Mouse (Mus musculus): ENCODE data around the gene Wnt11. TPM values are rescaled to one million over a fixed set of nuclear protein-coding genes. Genes with fewer than 3 reads are reported as not detected.

Gene Wnt11
- polyA plus RNA-seq, 1 experiment from 2014 or later = 14.7 TPM

DNA sequence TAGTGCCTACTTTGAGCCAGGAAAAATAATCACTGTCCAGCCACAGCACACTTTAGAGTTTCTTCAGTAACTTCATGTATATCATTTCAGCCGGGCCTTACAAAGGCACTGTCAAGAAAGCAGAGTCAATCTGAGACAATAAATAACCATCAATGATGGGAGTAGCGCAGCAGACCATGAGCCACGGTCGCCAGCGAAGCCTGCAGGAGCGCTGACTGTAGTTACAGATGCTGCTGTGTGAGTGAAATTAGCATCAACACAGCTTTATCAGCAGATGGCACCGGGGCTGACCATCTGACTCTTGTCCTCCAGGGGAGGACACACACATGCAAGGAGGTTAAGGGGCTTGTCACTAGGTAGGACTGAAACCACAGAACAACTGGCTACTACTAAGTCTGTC is 54.3 kb downstream of the Wnt11 start:
- Histone ChIP-seq H3K27me3 (ENCODE audit: control insufficient read depth, insufficient read depth, low read length) (no peaks in the 10 kb centered on the region), H3K4me1 (ENCODE audit: control insufficient read depth in 2 of 2, insufficient read depth in 2 of 2, low read length in 2 of 2) (peaks cover 0 to 1% of the 10 kb centered on the region in 2 experiments; a peak in 3 of 4 replicates), H3K9ac (ENCODE audit: low read length) (no peak overlapping the region), H3K4me3 (ENCODE audit: control insufficient read depth in 1 of 2, insufficient read depth in 1 of 2, low read depth in 1 of 2, low read length in 2 of 2) (no peak overlapping the region), H3K4me2 (ENCODE audit: low read length) (no peak overlapping the region), H3K9me3 (ENCODE audit: control insufficient read depth, low read length) (no peaks in the 10 kb centered on the region), H3K36me3 (ENCODE audit: control insufficient read depth, insufficient read depth, low read length) (peaks cover 21% of the 10 kb centered on the region), H3K27ac (replicated peaks in 1 of 2; ENCODE audit: control insufficient read depth in 1 of 2, insufficient read depth in 1 of 2, low read depth in 2 of 2, low read length in 2 of 2) (no peak overlapping the region)
- WGBS = 74% methylated on average over 7 of the region's 7 CpGs
- no peak for ATAC-seq (ENCODE audit: insufficient number of reproducible peaks, insufficient read depth, low FRiP score, low read depth)

GRCm38 (mm10) chr7:98893144-98893543 is 58.2 kb downstream of the Wnt11 start:
- no peak overlapping the region for H3K27ac ChIP-seq (replicated peaks in 1 of 2; ENCODE audit: control insufficient read depth in 1 of 2, insufficient read depth in 1 of 2, low read depth in 2 of 2, low read length in 2 of 2)
- peaks cover 17 to 25% of the 10 kb centered on the region in 2 experiments for H3K4me1 ChIP-seq (ENCODE audit: control insufficient read depth in 2 of 2, insufficient read depth in 2 of 2, low read length in 2 of 2)
- no peaks in the 10 kb centered on the region for H3K27me3 ChIP-seq (ENCODE audit: control insufficient read depth, insufficient read depth, low read length)
- no peak overlapping the region for H3K4me2 ChIP-seq (ENCODE audit: low read length)
- no peak overlapping the region for H3K9ac ChIP-seq (ENCODE audit: low read length)
- H3K4me3 ChIP-seq (ENCODE audit: control insufficient read depth in 1 of 2, insufficient read depth in 1 of 2, low read depth in 1 of 2, low read length in 2 of 2) = no peak overlapping the region
- WGBS = 90% methylated on average over 5 of the region's 5 CpGs
- no peak for ATAC-seq (ENCODE audit: insufficient number of reproducible peaks, insufficient read depth, low FRiP score, low read depth)
- H3K9me3 ChIP-seq (ENCODE audit: control insufficient read depth, low read length) = no peaks in the 10 kb centered on the region
- peaks cover 3% of the 10 kb centered on the region for H3K36me3 ChIP-seq (ENCODE audit: control insufficient read depth, insufficient read depth, low read length)

DNA sequence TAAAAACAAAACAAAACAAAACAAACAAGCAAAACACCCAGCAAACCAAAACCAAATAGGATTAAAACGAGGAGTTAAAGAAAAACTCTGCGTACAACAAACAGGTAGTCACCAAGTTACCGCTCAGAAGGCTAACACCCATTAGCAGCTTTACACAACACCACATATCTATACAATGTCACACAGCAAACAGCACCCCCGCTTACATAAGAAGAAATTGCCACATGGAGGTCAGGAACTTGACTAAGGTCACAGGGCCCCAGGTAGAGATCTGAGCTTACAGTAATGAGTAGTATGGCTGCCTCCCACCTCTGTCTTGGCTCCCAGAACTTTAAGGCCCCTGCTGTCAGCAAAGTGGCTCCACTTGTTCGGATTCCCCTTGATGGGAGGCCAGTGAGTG is 59.4 kb downstream of the Wnt11 start:
- no peaks in the 10 kb centered on the region for H3K9me3 ChIP-seq (ENCODE audit: control insufficient read depth, low read length)
- WGBS = 85% methylated on average over 5 of the region's 5 CpGs
- peaks cover 17 to 27% of the 10 kb centered on the region in 2 experiments for H3K4me1 ChIP-seq (ENCODE audit: control insufficient read depth in 2 of 2, insufficient read depth in 2 of 2, low read length in 2 of 2)
- H3K4me2 ChIP-seq (ENCODE audit: low read length) = no peak overlapping the region
- H3K9ac ChIP-seq (ENCODE audit: low read length) = no peak overlapping the region
- H3K36me3 ChIP-seq (ENCODE audit: control insufficient read depth, insufficient read depth, low read length) = no peaks in the 10 kb centered on the region
- H3K27me3 ChIP-seq (ENCODE audit: control insufficient read depth, insufficient read depth, low read length) = no peaks in the 10 kb centered on the region
- peak overlapping the region; percentile 53 to 56 for H3K27ac ChIP-seq (replicated peaks in 1 of 2; ENCODE audit: control insufficient read depth in 1 of 2, insufficient read depth in 1 of 2, low read depth in 2 of 2, low read length in 2 of 2)
- ATAC-seq (ENCODE audit: insufficient number of reproducible peaks, insufficient read depth, low FRiP score, low read depth) = no peak
- no peak overlapping the region for H3K4me3 ChIP-seq (ENCODE audit: control insufficient read depth in 1 of 2, insufficient read depth in 1 of 2, low read depth in 1 of 2, low read length in 2 of 2)

DNA sequence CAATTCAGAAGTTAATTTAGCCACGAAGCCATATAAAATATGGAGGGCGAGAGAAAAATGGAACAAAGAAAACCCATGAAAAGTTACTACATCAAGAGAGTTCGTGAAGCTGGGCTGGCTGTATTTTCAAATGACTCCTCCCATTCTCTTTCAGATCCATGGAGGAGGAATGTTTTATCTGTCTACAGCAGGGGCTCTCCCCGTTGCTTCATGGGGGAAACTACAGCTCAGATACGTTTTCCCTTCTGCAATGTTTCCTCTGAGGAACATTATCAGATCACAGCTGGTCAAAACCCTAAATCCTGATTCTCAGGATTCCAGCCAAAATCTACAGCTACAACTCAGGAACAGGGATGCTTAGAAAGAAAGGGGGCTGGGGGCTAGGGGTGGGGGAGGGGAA is 59.9 kb downstream of the Wnt11 start:
- no peak for ATAC-seq (ENCODE audit: insufficient number of reproducible peaks, insufficient read depth, low FRiP score, low read depth)
- H3K4me1 ChIP-seq (ENCODE audit: control insufficient read depth in 2 of 2, insufficient read depth in 2 of 2, low read length in 2 of 2) = peaks cover 17 to 30% of the 10 kb centered on the region in 2 experiments
- H3K27ac ChIP-seq (replicated peaks in 1 of 2; ENCODE audit: control insufficient read depth in 1 of 2, insufficient read depth in 1 of 2, low read depth in 2 of 2, low read length in 2 of 2) = peak overlapping the region; percentile 53 to 56
- H3K4me2 ChIP-seq (ENCODE audit: low read length) = peak overlapping the region; percentile 45
- H3K9me3 ChIP-seq (ENCODE audit: control insufficient read depth, low read length) = no peaks in the 10 kb centered on the region
- H3K9ac ChIP-seq (ENCODE audit: low read length) = peak overlapping the region; percentile 54
- no peak overlapping the region for H3K4me3 ChIP-seq (ENCODE audit: control insufficient read depth in 1 of 2, insufficient read depth in 1 of 2, low read depth in 1 of 2, low read length in 2 of 2)
- WGBS = 34% methylated on average over 5 of the region's 5 CpGs
- H3K36me3 ChIP-seq (ENCODE audit: control insufficient read depth, insufficient read depth, low read length) = no peaks in the 10 kb centered on the region
- H3K27me3 ChIP-seq (ENCODE audit: control insufficient read depth, insufficient read depth, low read length) = no peaks in the 10 kb centered on the region

DNA sequence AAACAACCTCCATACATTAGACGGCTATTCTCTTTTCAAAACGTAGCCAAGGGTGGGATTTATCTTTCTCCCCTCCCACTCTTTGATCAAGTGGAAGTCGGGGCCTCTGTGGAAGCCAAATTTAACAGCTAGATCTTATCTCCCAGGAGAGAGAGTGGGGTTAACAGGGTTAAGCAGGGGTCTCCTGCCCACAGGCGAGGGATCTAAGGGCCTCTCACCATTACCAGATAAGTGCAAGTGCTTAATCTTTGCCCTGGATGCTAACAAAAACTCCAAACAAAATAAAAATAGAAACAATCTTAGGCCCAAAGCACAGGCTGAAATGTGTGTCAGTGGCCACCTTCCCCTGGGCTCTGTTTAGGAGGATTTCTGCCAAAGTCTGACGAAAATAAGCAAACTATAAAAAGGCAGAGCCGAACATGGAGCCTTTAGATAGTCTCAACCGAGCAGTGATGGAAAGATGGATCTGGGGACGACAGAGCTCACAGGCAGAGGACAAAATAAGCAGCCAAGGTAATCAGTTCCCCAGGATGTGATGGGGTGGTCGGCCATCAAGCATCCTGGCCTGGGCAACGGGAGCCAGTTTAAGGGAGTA is 60.7 kb downstream of the Wnt11 start:
- Histone ChIP-seq H3K27ac (replicated peaks in 1 of 2; ENCODE audit: control insufficient read depth in 1 of 2, insufficient read depth in 1 of 2, low read depth in 2 of 2, low read length in 2 of 2) (peak overlapping the region; percentile 56 to 69), H3K36me3 (ENCODE audit: control insufficient read depth, insufficient read depth, low read length) (no peaks in the 10 kb centered on the region), H3K4me1 (ENCODE audit: control insufficient read depth in 2 of 2, insufficient read depth in 2 of 2, low read length in 2 of 2) (peaks cover 17 to 37% of the 10 kb centered on the region in 2 experiments), H3K4me3 (ENCODE audit: control insufficient read depth in 1 of 2, insufficient read depth in 1 of 2, low read depth in 1 of 2, low read length in 2 of 2) (no peak overlapping the region), H3K4me2 (ENCODE audit: low read length) (peak overlapping the region; percentile 45), H3K27me3 (ENCODE audit: control insufficient read depth, insufficient read depth, low read length) (no peaks in the 10 kb centered on the region), H3K9ac (ENCODE audit: low read length) (peak overlapping the region; percentile 54), H3K9me3 (ENCODE audit: control insufficient read depth, low read length) (no peaks in the 10 kb centered on the region)
- ATAC-seq (ENCODE audit: insufficient number of reproducible peaks, insufficient read depth, low FRiP score, low read depth) = 0 out of 2 replicates have a peak, but pooled peaks have one; percentile 22
- WGBS = 4% methylated on average over 10 of the region's 10 CpGs

DNA sequence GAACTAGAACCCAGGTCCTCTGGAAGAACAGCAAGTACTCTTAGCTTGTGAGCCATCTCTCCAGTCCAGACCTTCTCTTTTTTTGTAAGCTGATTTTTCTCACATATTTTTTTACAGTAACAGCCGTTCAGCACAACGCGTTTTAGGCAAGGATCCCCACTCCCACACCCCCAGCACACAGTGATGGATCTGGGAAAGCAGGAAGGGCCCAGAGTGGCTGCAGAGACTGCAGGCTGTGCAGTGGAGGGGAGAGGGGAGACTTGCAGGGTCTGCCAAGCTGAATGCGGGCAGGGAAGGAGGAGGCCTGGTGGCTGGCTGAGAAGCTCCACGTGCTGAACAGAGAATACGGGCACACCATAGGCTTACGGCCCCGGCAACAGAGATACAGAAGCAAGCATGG is 62.4 kb downstream of the Wnt11 start:
- ATAC-seq (ENCODE audit: insufficient number of reproducible peaks, insufficient read depth, low FRiP score, low read depth) = no peak
- peaks cover 17 to 37% of the 10 kb centered on the region in 2 experiments for H3K4me1 ChIP-seq (ENCODE audit: control insufficient read depth in 2 of 2, insufficient read depth in 2 of 2, low read length in 2 of 2)
- 93% methylated on average over 8 of the region's 8 CpGs for WGBS

DNA sequence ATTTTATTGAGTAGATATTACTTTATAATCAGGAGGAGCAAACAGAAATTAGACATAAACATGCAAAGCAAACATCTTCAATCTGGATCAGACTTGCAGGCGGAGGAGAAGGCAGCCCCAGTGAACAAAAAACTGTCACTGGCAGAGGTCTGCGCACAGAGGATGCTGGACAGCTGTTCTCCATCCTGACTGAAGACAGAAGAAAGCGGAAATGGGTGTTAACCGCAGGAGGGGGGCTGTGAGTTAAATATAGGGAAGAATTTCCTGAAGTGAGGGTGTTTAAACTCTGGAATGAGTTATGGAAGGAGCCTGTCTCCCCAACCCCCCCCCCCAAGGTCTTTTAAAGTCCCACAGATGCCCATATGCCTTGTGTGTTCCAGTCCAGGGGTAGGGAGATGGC is 64.9 kb downstream of the Wnt11 start:
- Histone ChIP-seq H3K27me3 (ENCODE audit: control insufficient read depth, insufficient read depth, low read length) (no peaks in the 10 kb centered on the region), H3K4me3 (ENCODE audit: control insufficient read depth in 1 of 2, insufficient read depth in 1 of 2, low read depth in 1 of 2, low read length in 2 of 2) (no peak overlapping the region), H3K4me1 (ENCODE audit: control insufficient read depth in 2 of 2, insufficient read depth in 2 of 2, low read length in 2 of 2) (peaks cover 18 to 37% of the 10 kb centered on the region in 2 experiments), H3K27ac (replicated peaks in 1 of 2; ENCODE audit: control insufficient read depth in 1 of 2, insufficient read depth in 1 of 2, low read depth in 2 of 2, low read length in 2 of 2) (peak overlapping the region in 1 of 2 experiments; percentile 47; a peak in 2 of 4 replicates), H3K4me2 (ENCODE audit: low read length) (no peak overlapping the region), H3K9ac (ENCODE audit: low read length) (0 out of 2 replicates have a peak overlapping the region, but pooled peaks have one; percentile 21), H3K36me3 (ENCODE audit: control insufficient read depth, insufficient read depth, low read length) (no peaks in the 10 kb centered on the region), H3K9me3 (ENCODE audit: control insufficient read depth, low read length) (no peaks in the 10 kb centered on the region)
- 54% methylated on average over 4 of the region's 4 CpGs for WGBS
- no peak for ATAC-seq (ENCODE audit: insufficient number of reproducible peaks, insufficient read depth, low FRiP score, low read depth)

More for the DNA sequence above, 62.4 kb downstream of the Wnt11 start:
- no peak overlapping the region for H3K9ac ChIP-seq (ENCODE audit: low read length)
- H3K9me3 ChIP-seq (ENCODE audit: control insufficient read depth, low read length) = no peaks in the 10 kb centered on the region
- no peak overlapping the region for H3K4me2 ChIP-seq (ENCODE audit: low read length)
- no peak overlapping the region for H3K27ac ChIP-seq (replicated peaks in 1 of 2; ENCODE audit: control insufficient read depth in 1 of 2, insufficient read depth in 1 of 2, low read depth in 2 of 2, low read length in 2 of 2)
- no peaks in the 10 kb centered on the region for H3K27me3 ChIP-seq (ENCODE audit: control insufficient read depth, insufficient read depth, low read length)
- H3K4me3 ChIP-seq (ENCODE audit: control insufficient read depth in 1 of 2, insufficient read depth in 1 of 2, low read depth in 1 of 2, low read length in 2 of 2) = no peak overlapping the region
- H3K36me3 ChIP-seq (ENCODE audit: control insufficient read depth, insufficient read depth, low read length) = no peaks in the 10 kb centered on the region

DNA sequence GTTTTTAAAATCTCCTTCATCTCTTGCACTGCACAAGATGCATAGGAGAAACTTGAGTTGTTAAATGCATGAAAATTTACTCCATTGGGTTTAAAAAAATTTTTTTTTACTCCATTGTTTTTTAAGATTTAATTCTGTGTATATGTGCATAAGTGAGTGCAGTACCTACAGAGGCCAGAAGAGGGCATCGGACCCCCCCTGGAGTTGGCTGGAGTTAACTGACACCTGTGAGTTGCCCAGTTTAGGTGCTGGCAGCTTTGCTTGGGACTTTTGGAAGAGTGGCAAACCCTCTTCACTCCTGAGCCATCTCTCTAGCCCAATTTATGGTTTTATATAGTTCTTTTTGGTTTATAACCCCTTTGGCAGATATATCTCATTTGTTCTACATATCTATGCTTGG is 66.2 kb downstream of the Wnt11 start:
- Histone ChIP-seq H3K4me3 (ENCODE audit: control insufficient read depth in 1 of 2, insufficient read depth in 1 of 2, low read depth in 1 of 2, low read length in 2 of 2) (no peak overlapping the region), H3K4me2 (ENCODE audit: low read length) (no peak overlapping the region), H3K4me1 (ENCODE audit: control insufficient read depth in 2 of 2, insufficient read depth in 2 of 2, low read length in 2 of 2) (peaks cover 11 to 35% of the 10 kb centered on the region in 2 experiments), H3K27me3 (ENCODE audit: control insufficient read depth, insufficient read depth, low read length) (no peaks in the 10 kb centered on the region), H3K9ac (ENCODE audit: low read length) (no peak overlapping the region), H3K9me3 (ENCODE audit: control insufficient read depth, low read length) (no peaks in the 10 kb centered on the region), H3K36me3 (ENCODE audit: control insufficient read depth, insufficient read depth, low read length) (no peaks in the 10 kb centered on the region), H3K27ac (replicated peaks in 1 of 2; ENCODE audit: control insufficient read depth in 1 of 2, insufficient read depth in 1 of 2, low read depth in 2 of 2, low read length in 2 of 2) (no peak overlapping the region)
- no peak for ATAC-seq (ENCODE audit: insufficient number of reproducible peaks, insufficient read depth, low FRiP score, low read depth)
- 97% methylated on average over 1 of the region's 1 CpGs for WGBS
